Mouse (Mus musculus): ENCODE measurements at regions not wholly inside any gene's neighbourhood (a gene's known extent, or its start where the extent isn't known, plus 50 kb on each side); places are given as distances from the start of the nearest gene placed in this dataset.

GRCm38 (mm10) chr6:98524659-98525058, 182.1 kb upstream of the Gm765 start:
- no peaks in the 10 kb centered on the region for H3K36me3 ChIP-seq (ENCODE audit: control insufficient read depth, insufficient read depth, low read length)
- H3K9ac ChIP-seq (ENCODE audit: low read length), result no peak overlapping the region
- H3K27ac ChIP-seq (replicated peaks), result no peak overlapping the region
- no peaks in the 10 kb centered on the region for H3K4me1 ChIP-seq (replicated peaks; ENCODE audit: control insufficient read depth, insufficient read depth)
- TF ChIP-seq EP300 (optimal IDR thresholded peaks at IDR 0.05), result no peak
- TF ChIP-seq CTCF (IDR thresholded peaks at IDR 0.05; ENCODE audit: low read depth), result no peak
- H3K9me3 ChIP-seq (ENCODE audit: control insufficient read depth, low read length), result no peaks in the 10 kb centered on the region
- ATAC-seq (ENCODE audit: low FRiP score, low TSS enrichment) (no peak), DNase-seq (ENCODE audit: low spot score) (no peak)
- no peak overlapping the region for H3K4me2 ChIP-seq (replicated peaks; ENCODE audit: low read depth)
- no peaks in the 10 kb centered on the region for H3K27me3 ChIP-seq (ENCODE audit: control insufficient read depth, insufficient read depth, low read length)
- no peak overlapping the region for H3K4me3 ChIP-seq (ENCODE audit: low read depth, low read length)
- WGBS, result 42% methylated on average over 2 of the region's 2 CpGs

GRCm38 (mm10) chr6:98521526-98521925, 179.0 kb upstream of the Gm765 start:
- H3K27ac ChIP-seq (replicated peaks), result no peak overlapping the region
- no peaks in the 10 kb centered on the region for H3K4me1 ChIP-seq (replicated peaks; ENCODE audit: control insufficient read depth, insufficient read depth)
- TF ChIP-seq EP300 (optimal IDR thresholded peaks at IDR 0.05) (no peak), CTCF (IDR thresholded peaks at IDR 0.05; ENCODE audit: low read depth) (no peak)
- DNase-seq (ENCODE audit: low spot score), result no peak
- H3K9me3 ChIP-seq (ENCODE audit: control insufficient read depth, low read length), result no peaks in the 10 kb centered on the region
- no peak for ATAC-seq (ENCODE audit: low FRiP score, low TSS enrichment)
- H3K4me2 ChIP-seq (replicated peaks; ENCODE audit: low read depth), result no peak overlapping the region
- H3K27me3 ChIP-seq (ENCODE audit: control insufficient read depth, insufficient read depth, low read length), result no peaks in the 10 kb centered on the region
- no peaks in the 10 kb centered on the region for H3K36me3 ChIP-seq (ENCODE audit: control insufficient read depth, insufficient read depth, low read length)
- H3K9ac ChIP-seq (ENCODE audit: low read length), result no peak overlapping the region
- H3K4me3 ChIP-seq (ENCODE audit: low read depth, low read length), result no peak overlapping the region
- 83% methylated on average over 10 of the region's 10 CpGs for WGBS

- no peak overlapping the region for H3K9ac ChIP-seq (ENCODE audit: low read length)
- H3K36me3 ChIP-seq (ENCODE audit: control insufficient read depth, insufficient read depth, low read length), result no peaks in the 10 kb centered on the region
- H3K27me3 ChIP-seq (ENCODE audit: control insufficient read depth, insufficient read depth, low read length), result no peaks in the 10 kb centered on the region
- no peak for DNase-seq (ENCODE audit: low spot score)
- no peak overlapping the region for H3K4me2 ChIP-seq (replicated peaks; ENCODE audit: low read depth)
- H3K4me1 ChIP-seq (replicated peaks; ENCODE audit: control insufficient read depth, insufficient read depth), result no peaks in the 10 kb centered on the region
- no peaks in the 10 kb centered on the region for H3K9me3 ChIP-seq (ENCODE audit: control insufficient read depth, low read length)
- no peak overlapping the region for H3K27ac ChIP-seq (replicated peaks)
- TF ChIP-seq EP300 (optimal IDR thresholded peaks at IDR 0.05) (no peak), CTCF (IDR thresholded peaks at IDR 0.05; ENCODE audit: low read depth) (no peak)
- no peak for ATAC-seq (ENCODE audit: low FRiP score, low TSS enrichment)
- H3K4me3 ChIP-seq (ENCODE audit: low read depth, low read length), result no peak overlapping the region
- 70% methylated on average over 3 of the region's 3 CpGs for WGBS
Measured at GRCm38 (mm10) chr6:98514826-98515225, 172.3 kb upstream of the Gm765 start.

- ATAC-seq (ENCODE audit: low FRiP score, low TSS enrichment), result no peak
- Histone ChIP-seq H3K36me3 (ENCODE audit: control insufficient read depth, insufficient read depth, low read length) (no peaks in the 10 kb centered on the region), H3K9me3 (ENCODE audit: control insufficient read depth, low read length) (no peaks in the 10 kb centered on the region), H3K9ac (ENCODE audit: low read length) (no peak overlapping the region), H3K27me3 (ENCODE audit: control insufficient read depth, insufficient read depth, low read length) (no peaks in the 10 kb centered on the region), H3K4me1 (replicated peaks; ENCODE audit: control insufficient read depth, insufficient read depth) (no peaks in the 10 kb centered on the region), H3K4me2 (replicated peaks; ENCODE audit: low read depth) (no peak overlapping the region), H3K27ac (replicated peaks) (no peak overlapping the region), H3K4me3 (ENCODE audit: low read depth, low read length) (no peak overlapping the region)
- no peak for DNase-seq (ENCODE audit: low spot score)
- no peak for TF ChIP-seq EP300 (optimal IDR thresholded peaks at IDR 0.05)
- TF ChIP-seq CTCF (IDR thresholded peaks at IDR 0.05; ENCODE audit: low read depth), result no peak
- 37% methylated on average over 7 of the region's 7 CpGs for WGBS
Measured at GRCm38 (mm10) chr6:98514376-98514775, 171.8 kb upstream of the Gm765 start.

GRCm38 (mm10) chr6:98513217-98513616, 170.7 kb upstream of the Gm765 start:
- no peaks in the 10 kb centered on the region for H3K36me3 ChIP-seq (ENCODE audit: control insufficient read depth, insufficient read depth, low read length)
- H3K4me3 ChIP-seq (ENCODE audit: low read depth, low read length), result no peak overlapping the region
- H3K4me1 ChIP-seq (replicated peaks; ENCODE audit: control insufficient read depth, insufficient read depth), result no peaks in the 10 kb centered on the region
- no peaks in the 10 kb centered on the region for H3K9me3 ChIP-seq (ENCODE audit: control insufficient read depth, low read length)
- TF ChIP-seq CTCF (IDR thresholded peaks at IDR 0.05; ENCODE audit: low read depth) (no peak), EP300 (optimal IDR thresholded peaks at IDR 0.05) (no peak)
- H3K27me3 ChIP-seq (ENCODE audit: control insufficient read depth, insufficient read depth, low read length), result no peaks in the 10 kb centered on the region
- no peak overlapping the region for H3K9ac ChIP-seq (ENCODE audit: low read length)
- WGBS, result 34% methylated on average over 3 of the region's 3 CpGs
- ATAC-seq (ENCODE audit: low FRiP score, low TSS enrichment) (no peak), DNase-seq (ENCODE audit: low spot score) (no peak)
- no peak overlapping the region for H3K4me2 ChIP-seq (replicated peaks; ENCODE audit: low read depth)
- no peak overlapping the region for H3K27ac ChIP-seq (replicated peaks)

GRCm38 (mm10) chr6:98502726-98503125, 160.2 kb upstream of the Gm765 start:
- ATAC-seq (ENCODE audit: low FRiP score, low TSS enrichment) (no peak), DNase-seq (ENCODE audit: low spot score) (no peak)
- WGBS, result 65% methylated on average over 2 of the region's 2 CpGs
- Histone ChIP-seq H3K9ac (ENCODE audit: low read length) (no peak overlapping the region), H3K4me1 (replicated peaks; ENCODE audit: control insufficient read depth, insufficient read depth) (no peaks in the 10 kb centered on the region), H3K36me3 (ENCODE audit: control insufficient read depth, insufficient read depth, low read length) (no peaks in the 10 kb centered on the region), H3K9me3 (ENCODE audit: control insufficient read depth, low read length) (no peaks in the 10 kb centered on the region), H3K4me3 (ENCODE audit: low read depth, low read length) (no peak overlapping the region), H3K4me2 (replicated peaks; ENCODE audit: low read depth) (no peak overlapping the region), H3K27ac (replicated peaks) (no peak overlapping the region), H3K27me3 (ENCODE audit: control insufficient read depth, insufficient read depth, low read length) (no peaks in the 10 kb centered on the region)
- TF ChIP-seq CTCF (IDR thresholded peaks at IDR 0.05; ENCODE audit: low read depth) (no peak), EP300 (optimal IDR thresholded peaks at IDR 0.05) (no peak)
